Mouse (Mus musculus) midbrain, postnatal 0 days (tissue): ENCODE measurements around the gene Camk2n1. TPM values are rescaled to one million over a fixed set of nuclear protein-coding genes. Genes with fewer than 3 reads are reported as not detected.

Experiments used
- ATAC-seq: fragments of 200-750 bp; cut with Nextera tagmentation; 2 replicates; pipeline ENCODE4 v1.8.0; 2017; ENCODE audit warnings: moderate number of reproducible peaks, mild to moderate bottlenecking, moderate TSS enrichment, moderate library complexity; ENCODE audit not compliant: low FRiP score
- DNase-seq: peaks from one replicate; pipeline ENCODE4 v3.0.0-alpha.2; 2015; ENCODE audit warnings: low spot score
- H3K27ac ChIP-seq: fragments of 300-500 bp; sonication (generic); 2 replicates; pipeline ENCODE4 v1.5.1; 2014; ENCODE audit warnings: low read depth, mild to moderate bottlenecking, low read length, mixed read lengths
- H3K27me3 ChIP-seq: fragments of 300-500 bp; sonication (generic); 2 replicates; pipeline ENCODE4 v1.6.1; 2014; ENCODE audit warnings: low read length, control low read depth, mixed read lengths; ENCODE audit not compliant: insufficient read depth
- H3K36me3 ChIP-seq: fragments of 300-500 bp; sonication (generic); 2 replicates; pipeline ENCODE4 v1.6.1; 2014; ENCODE audit warnings: low read length, control low read depth, mixed read lengths; ENCODE audit not compliant: insufficient read depth
- H3K4me1 ChIP-seq: fragments of 300-500 bp; sonication (generic); 2 replicates; pipeline ENCODE4 v1.6.1; 2014; ENCODE audit warnings: mild to moderate bottlenecking, control low read depth, antibody characterized with exemption, low read length, mixed read lengths; ENCODE audit not compliant: insufficient read depth
- H3K4me2 ChIP-seq: fragments of 300-500 bp; sonication (generic); 2 replicates; pipeline ENCODE4 v1.6.1; 2014; ENCODE audit warnings: low read depth, mild to moderate bottlenecking, low read length, mixed read lengths; ENCODE audit not compliant: poor library complexity, severe bottlenecking
- H3K4me3 ChIP-seq: fragments of 300-500 bp; sonication (generic); 2 replicates; pipeline ENCODE4 v1.5.1; 2014; ENCODE audit warnings: low read depth, mild to moderate bottlenecking, low read length, moderate library complexity
- H3K9ac ChIP-seq: fragments of 300-500 bp; sonication (generic); replicated peaks from 2 replicates; pipeline ENCODE4 v1.6.1; 2014; ENCODE audit warnings: mild to moderate bottlenecking, low read length, moderate library complexity, mixed read lengths; ENCODE audit not compliant: poor library complexity, severe bottlenecking
- H3K9me3 ChIP-seq: fragments of 300-500 bp; sonication (generic); 2 replicates; pipeline ENCODE4 v1.6.1; 2016; ENCODE audit warnings: low read length, control low read depth
- CTCF ChIP-seq: IDR thresholded peaks from 2 replicates; pipeline ENCODE4 v1.5.1; 2016; ENCODE audit warnings: antibody characterized with exemption, mild to moderate bottlenecking
- WGBS: fragments of 180-500 bp; shearing (Covaris S2); extraction: QIAGEN DNeasy Blood & Tissue Kit; methylation state at CpG from one replicate; pipeline ENCODE4 v1.1.7; 2014; 5-methylcytosine and 5-hydroxymethylcytosine counted together
- polyA plus RNA-seq: library from polyadenylated mRNA; unstranded; fragments of >200 nt; fragmentation: Nextera tagmentation; extraction: Ambion mirVana; gene quantifications from 2 replicates; pipeline ENCODE4 v1.2.1, GENCODE M21; 2015
- total RNA-seq: library from RNA; depleted of rRNA; stranded (reverse); fragments of >200 nt; gene quantifications from 2 replicates; pipeline ENCODE4 v1.2.3, GENCODE M21; 2014

Gene Camk2n1
- total and polyA plus RNA-seq, 2 experiments from 2014 or later = 29.2 to 50.9 TPM

GRCm38 (mm10) chr4:138426778-138427705 is 27.1 kb upstream of the Camk2n1 start:
- peak; percentile 98 for TF ChIP-seq CTCF
- H3K27me3 ChIP-seq = no peaks in the 10 kb centered on the region
- H3K9ac ChIP-seq = no peak overlapping the region
- H3K4me2 ChIP-seq = no peak overlapping the region
- H3K36me3 ChIP-seq = no peaks in the 10 kb centered on the region
- no peak overlapping the region for H3K4me3 ChIP-seq
- H3K4me1 ChIP-seq = no peaks in the 10 kb centered on the region
- H3K9me3 ChIP-seq = no peaks in the 10 kb centered on the region
- DNase-seq = peak; percentile 85
- WGBS = 41% methylated on average over 22 of the region's 22 CpGs
- H3K27ac ChIP-seq = no peak overlapping the region
- ATAC-seq = peak; percentile 47; the same call in 1 of the 2 replicates

- Histone ChIP-seq H3K27me3 (no peaks in the 10 kb centered on the region), H3K4me3 (no peak overlapping the region), H3K4me2 (no peak overlapping the region), H3K9ac (no peak overlapping the region), H3K27ac (no peak overlapping the region), H3K4me1 (no peaks in the 10 kb centered on the region), H3K36me3 (no peaks in the 10 kb centered on the region), H3K9me3 (no peaks in the 10 kb centered on the region)
- WGBS = 41% methylated on average over 3 of the region's 3 CpGs
- ATAC-seq (no peak), DNase-seq (peak; percentile 63)
- peak; percentile 84 for TF ChIP-seq CTCF
Observed at GRCm38 (mm10) chr4:138429778-138430177, 24.3 kb upstream of the Camk2n1 start.

- H3K4me2 ChIP-seq = no peak overlapping the region
- no peak overlapping the region for H3K27ac ChIP-seq
- no peaks in the 10 kb centered on the region for H3K36me3 ChIP-seq
- TF ChIP-seq CTCF = no peak
- H3K4me1 ChIP-seq = peaks cover 9% of the 10 kb centered on the region
- H3K9ac ChIP-seq = no peak overlapping the region
- ATAC-seq = no peak
- 56% methylated on average over 8 of the region's 8 CpGs for WGBS
- DNase-seq = no peak
- H3K27me3 ChIP-seq = no peaks in the 10 kb centered on the region
- H3K4me3 ChIP-seq = no peak overlapping the region
- H3K9me3 ChIP-seq = no peaks in the 10 kb centered on the region
Observed at GRCm38 (mm10) chr4:138431340-138431739, 22.8 kb upstream of the Camk2n1 start.

GRCm38 (mm10) chr4:138434347-138435316 is 19.5 kb upstream of the Camk2n1 start, which contains the start of gene Mul1:
Gene Mul1, plus strand, starts transcription at chr4:138434671.
- WGBS = 2% methylated on average over 64 of the region's 64 CpGs
- H3K4me1 ChIP-seq = peaks cover 9% of the 10 kb centered on the region
- no peaks in the 10 kb centered on the region for H3K27me3 ChIP-seq
- H3K9ac ChIP-seq = peak within 1 kb of the TSS; percentile 91
- ATAC-seq (peak; percentile 93), DNase-seq (peak; percentile 97)
- peak; percentile 58 for TF ChIP-seq CTCF
- H3K4me3 ChIP-seq = peak within 1 kb of the TSS; percentile 88
- H3K4me2 ChIP-seq = peak within 1 kb of the TSS; percentile 72
- H3K9me3 ChIP-seq = no peaks in the 10 kb centered on the region
- peaks cover 27% of the 10 kb centered on the region for H3K36me3 ChIP-seq
- peak within 1 kb of the TSS; percentile 80 for H3K27ac ChIP-seq

GRCm38 (mm10) chr4:138440062-138440461 is 14.1 kb upstream of the Camk2n1 start:
- H3K4me1 ChIP-seq = peaks cover 9% of the 10 kb centered on the region
- DNase-seq (no peak), ATAC-seq (no peak)
- no peak overlapping the region for H3K4me3 ChIP-seq
- 80% methylated on average over 3 of the region's 3 CpGs for WGBS
- peaks cover 46% of the 10 kb centered on the region for H3K36me3 ChIP-seq
- H3K27me3 ChIP-seq = no peaks in the 10 kb centered on the region
- no peak for TF ChIP-seq CTCF
- H3K9me3 ChIP-seq = no peaks in the 10 kb centered on the region
- H3K9ac ChIP-seq = no peak overlapping the region
- H3K27ac ChIP-seq = no peak overlapping the region
- H3K4me2 ChIP-seq = no peak overlapping the region
